Mouse (Mus musculus) MEL (cell line): ENCODE results near the gene Tgfbr3. TPM values are rescaled to one million over a fixed set of nuclear protein-coding genes. Genes with fewer than 3 reads are reported as not detected.

Experiments
- DNase-seq: peaks from one replicate; pipeline ENCODE4 v3.0.0; 2011; ENCODE audit warnings: low read depth, low spot score
- H3K27ac ChIP-seq: 2 replicates; pipeline ENCODE4 v1.5.1; 2012; ENCODE audit warnings: low read depth, mild to moderate bottlenecking, control low read depth, low read length, moderate library complexity; ENCODE audit not compliant: control insufficient read depth
- H3K27me3 ChIP-seq, 2 experiments: fragments of 150-350 bp in 1 of 2; sonication (generic) in 1 of 2; 2 replicates each; pipeline ENCODE4 v1.6.1; 2012; ENCODE audit warnings: low read length in 2 of 2, mild to moderate bottlenecking in 2 of 2, improper control_type of control experiment in 1 of 2, moderate library complexity in 1 of 2; ENCODE audit not compliant: insufficient read depth in 2 of 2, control insufficient read depth in 1 of 2
- H3K36me3 ChIP-seq, 2 experiments: 2 replicates each; pipeline ENCODE4 v1.6.1; 2012 to 2014; ENCODE audit warnings: low read length in 2 of 2, improper control_type of control experiment in 1 of 2, inconsistent platforms in 1 of 2, mild to moderate bottlenecking in 1 of 2; ENCODE audit not compliant: insufficient read depth in 2 of 2, control insufficient read depth in 1 of 2
- H3K4me1 ChIP-seq, 2 experiments: fragments of 150-350 bp in 1 of 2; sonication (generic) in 1 of 2; 2 replicates each; pipeline ENCODE4 v1.6.1; 2012; ENCODE audit warnings: low read length in 2 of 2, improper control_type of control experiment in 1 of 2, mild to moderate bottlenecking in 1 of 2; ENCODE audit not compliant: insufficient read depth in 2 of 2, control insufficient read depth in 1 of 2
- H3K4me3 ChIP-seq, 2 experiments: fragments of 150-350 bp in 1 of 2; sonication (generic) in 1 of 2; 2 replicates each; pipeline ENCODE4 v1.5.1; 2012; ENCODE audit warnings: low read depth in 2 of 2, low read length in 2 of 2, mild to moderate bottlenecking in 2 of 2, moderate library complexity in 2 of 2, control low read depth in 1 of 2, improper control_type of control experiment in 1 of 2; ENCODE audit not compliant: control insufficient read depth in 1 of 2, insufficient read depth in 1 of 2
- H3K79me2 ChIP-seq: 2 replicates; pipeline ENCODE4 v1.6.1; 2012; ENCODE audit warnings: mild to moderate bottlenecking, low read length, moderate library complexity; ENCODE audit not compliant: control insufficient read depth, poor library complexity, insufficient read depth
- H3K9ac ChIP-seq: 2 replicates; pipeline ENCODE4 v1.6.1; 2012; ENCODE audit warnings: low read depth, mild to moderate bottlenecking, control low read depth, low read length, moderate library complexity; ENCODE audit not compliant: control insufficient read depth, poor library complexity, severe bottlenecking
- H3K9me3 ChIP-seq: fragments of 150-350 bp; sonication (generic); replicated peaks from 2 replicates; pipeline ENCODE4 v1.6.1; 2012; ENCODE audit warnings: mild to moderate bottlenecking, low read length, improper control_type of control experiment, moderate library complexity; ENCODE audit not compliant: insufficient read depth
- BHLHE40 ChIP-seq: IDR thresholded peaks from 2 replicates; pipeline ENCODE4 v1.6.1; 2012; ENCODE audit warnings: low read depth, mild to moderate bottlenecking, inconsistent platforms, low read length, improper control_type of control experiment, borderline replicate concordance
- CHD1 ChIP-seq: IDR thresholded peaks from 2 replicates; pipeline ENCODE4 v1.6.1; 2012; ENCODE audit warnings: low read depth, mild to moderate bottlenecking, inconsistent platforms, low read length, improper control_type of control experiment
- CHD2 ChIP-seq: IDR thresholded peaks from 2 replicates; pipeline ENCODE4 v1.6.1; 2011; ENCODE audit warnings: low read length, improper control_type of control experiment
- CTCF ChIP-seq, 3 experiments: IDR thresholded peaks in 2 of 3; conservative IDR thresholded peaks in 1 of 3; 2 replicates each; pipeline ENCODE4 v1.5.1; 2011 to 2012; ENCODE audit warnings: low read length in 3 of 3, low read depth in 2 of 3, mild to moderate bottlenecking in 2 of 3, improper control_type of control experiment in 1 of 3, inconsistent platforms in 1 of 3, mixed read lengths in 1 of 3, moderate library complexity in 1 of 3; ENCODE audit not compliant: control insufficient read depth in 1 of 3, insufficient read depth in 1 of 3, poor library complexity in 1 of 3, severe bottlenecking in 1 of 3
- E2F4 ChIP-seq: IDR thresholded peaks from 2 replicates; pipeline ENCODE4 v1.6.1; 2011; ENCODE audit warnings: low read depth, low read length, improper control_type of control experiment, borderline replicate concordance
- ETS1 ChIP-seq: IDR thresholded peaks from 2 replicates; pipeline ENCODE4 v1.6.1; 2012; ENCODE audit warnings: low read depth, mild to moderate bottlenecking, inconsistent platforms, low read length, improper control_type of control experiment, moderate library complexity
- GABPA ChIP-seq: IDR thresholded peaks from 2 replicates; pipeline ENCODE4 v1.6.1; 2012; ENCODE audit warnings: low read depth, mild to moderate bottlenecking, inconsistent platforms, low read length, improper control_type of control experiment, moderate library complexity
- HCFC1 ChIP-seq: IDR thresholded peaks from 2 replicates; pipeline ENCODE4 v1.6.1; 2012; ENCODE audit warnings: low read depth, mild to moderate bottlenecking, inconsistent platforms, low read length, improper control_type of control experiment, moderate library complexity
- MAFK ChIP-seq: IDR thresholded peaks from 2 replicates; pipeline ENCODE4 v1.6.1; 2011; ENCODE audit warnings: low read depth, mild to moderate bottlenecking, low read length, improper control_type of control experiment, borderline replicate concordance
- MAX ChIP-seq: IDR thresholded peaks from 2 replicates; pipeline ENCODE4 v1.6.1; 2011; ENCODE audit warnings: low read length, improper control_type of control experiment
- MEF2A ChIP-seq: IDR thresholded peaks from 2 replicates; pipeline ENCODE4 v1.6.1; 2014; ENCODE audit warnings: low read depth, mild to moderate bottlenecking, inconsistent platforms, low read length, improper control_type of control experiment; ENCODE audit not compliant: poor library complexity, insufficient replicate concordance, severe bottlenecking; ENCODE audit errors: extremely low read depth
- MYB ChIP-seq: IDR thresholded peaks from 2 replicates; pipeline ENCODE4 v1.6.1; 2011; ENCODE audit warnings: mild to moderate bottlenecking, low read depth, low read length, improper control_type of control experiment
- MYC ChIP-seq: IDR thresholded peaks from 2 replicates; pipeline ENCODE4 v1.6.1; 2011; ENCODE audit warnings: low read depth, mild to moderate bottlenecking, low read length, improper control_type of control experiment, moderate library complexity
- POLR2A ChIP-seq, 2 experiments: IDR thresholded peaks; 2 replicates each; pipeline ENCODE4 v1.6.1; 2011 to 2012; ENCODE audit warnings: low read length in 2 of 2, mild to moderate bottlenecking in 2 of 2, control low read depth in 1 of 2, improper control_type of control experiment in 1 of 2, low read depth in 1 of 2, moderate library complexity in 1 of 2; ENCODE audit not compliant: control insufficient read depth in 1 of 2, insufficient read depth in 1 of 2, poor library complexity in 1 of 2
- POLR2AphosphoS2 ChIP-seq: IDR thresholded peaks from 2 replicates; pipeline ENCODE4 v1.6.1; 2011; ENCODE audit warnings: low read length, improper control_type of control experiment
- POLR2AphosphoS5 ChIP-seq: IDR thresholded peaks from 2 replicates; pipeline ENCODE4 v1.6.1; 2012; ENCODE audit warnings: low read depth, borderline replicate concordance, mild to moderate bottlenecking, inconsistent platforms, low read length, moderate library complexity, mixed read lengths
- RAD21 ChIP-seq: IDR thresholded peaks from 2 replicates; pipeline ENCODE4 v1.6.1; 2011; ENCODE audit warnings: mild to moderate bottlenecking, low read depth, low read length, improper control_type of control experiment
- RCOR1 ChIP-seq: IDR thresholded peaks from 2 replicates; pipeline ENCODE4 v1.6.1; 2012; ENCODE audit warnings: low read depth, mild to moderate bottlenecking, inconsistent platforms, low read length, improper control_type of control experiment
- SIN3A ChIP-seq: IDR thresholded peaks from 2 replicates; pipeline ENCODE4 v1.6.1; 2012; ENCODE audit warnings: low read length, improper control_type of control experiment, inconsistent platforms
- SMC3 ChIP-seq: IDR thresholded peaks from 2 replicates; pipeline ENCODE4 v1.6.1; 2011; ENCODE audit warnings: low read depth, low read length, improper control_type of control experiment
- TAL1 ChIP-seq: IDR thresholded peaks from 2 replicates; pipeline ENCODE4 v1.6.1; 2012; ENCODE audit warnings: mild to moderate bottlenecking, inconsistent platforms, low read length, moderate library complexity, mixed read lengths
- TBP ChIP-seq: IDR thresholded peaks from 2 replicates; pipeline ENCODE4 v1.8.0; 2011; ENCODE audit warnings: low read depth, low read length, improper control_type of control experiment
- TCF12 ChIP-seq: IDR thresholded peaks from 2 replicates; pipeline ENCODE4 v1.6.1; 2014; ENCODE audit warnings: low read depth, mild to moderate bottlenecking, inconsistent platforms, low read length, improper control_type of control experiment, moderate library complexity
- USF1 ChIP-seq: IDR thresholded peaks from 2 replicates; pipeline ENCODE4 v1.6.1; 2014; ENCODE audit warnings: low read depth, mild to moderate bottlenecking, inconsistent platforms, low read length, improper control_type of control experiment, moderate library complexity
- ZC3H11A ChIP-seq: IDR thresholded peaks from 2 replicates; pipeline ENCODE4 v1.6.1; 2012; ENCODE audit warnings: low read depth, mild to moderate bottlenecking, inconsistent platforms, low read length, improper control_type of control experiment
- ZNF384 ChIP-seq: IDR thresholded peaks from 2 replicates; pipeline ENCODE4 v1.6.1; 2012; ENCODE audit warnings: low read depth, mild to moderate bottlenecking, inconsistent platforms, low read length, improper control_type of control experiment
- polyA plus RNA-seq, 2 experiments: library from polyadenylated mRNA; stranded (reverse) in 1 of 2; unstranded in 1 of 2; fragments of >175 nt in 1 of 2; fragments of >200 nt in 1 of 2; gene quantifications; 2 replicates each; pipeline versions ENCODE4 v1.2.1 to v1.2.4; 2012; ENCODE audit warnings: low replicate concordance in 2 of 2, low read depth in 1 of 2; ENCODE audit not compliant: insufficient read length in 2 of 2, insufficient read depth in 1 of 2, missing spikeins in 1 of 2
- total RNA-seq: library from RNA; depleted of rRNA; stranded (reverse); fragments of 300-350 nt; gene quantifications from 2 replicates; pipeline ENCODE4 v1.2.3, GENCODE M21; 2012

Gene Tgfbr3
- total and polyA plus RNA-seq, 3 experiments: 3.0 to 5.9 TPM; not detected in 1

DNA sequence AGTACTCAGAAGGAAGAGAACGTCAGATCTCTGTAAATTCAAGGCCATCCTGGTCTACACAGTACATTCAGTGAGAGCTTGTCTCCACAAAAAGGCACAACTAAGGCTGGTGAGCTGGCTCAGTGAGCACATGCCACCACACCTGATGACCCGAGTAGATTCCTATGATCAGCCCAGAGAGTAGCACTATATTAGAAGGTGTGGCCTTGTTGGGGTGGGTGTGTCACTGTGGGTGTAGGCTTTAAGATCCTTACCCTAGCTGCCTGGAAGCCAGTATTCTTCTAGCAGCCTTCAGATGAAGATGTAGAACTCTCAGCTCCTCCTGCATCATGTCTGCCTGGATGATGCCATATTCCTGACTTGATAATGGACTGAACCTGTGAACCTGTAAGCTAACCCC is 115.9 kb downstream of the Tgfbr3 start:
- H3K9me3 ChIP-seq: no peaks in the 10 kb centered on the region
- H3K79me2 ChIP-seq: no peaks in the 10 kb centered on the region
- H3K4me3 ChIP-seq: no peak overlapping the region
- no peak overlapping the region for H3K27ac ChIP-seq
- TF ChIP-seq CHD1: no peak
- no peak for TF ChIP-seq RCOR1
- TF ChIP-seq POLR2A (IDR thresholded peaks at IDR 0.05; ENCODE audit: control insufficient read depth in 1 of 2, insufficient read depth in 1 of 2, low read depth in 1 of 2, low read length in 2 of 2, poor library complexity in 1 of 2): no peak
- TF ChIP-seq MAX: no peak
- TF ChIP-seq MYC: no peak
- no peak for TF ChIP-seq USF1
- TF ChIP-seq CTCF (IDR thresholded peaks at IDR 0.05 in 2 of 3, conservative IDR thresholded peaks at IDR 0.05 in 1 of 3; ENCODE audit: control insufficient read depth in 1 of 3, insufficient read depth in 1 of 3, low read depth in 2 of 3, low read length in 3 of 3, poor library complexity in 1 of 3, severe bottlenecking in 1 of 3): no peak
- H3K9ac ChIP-seq: no peak overlapping the region
- H3K27me3 ChIP-seq: no peaks in the 10 kb centered on the region; a peak in 1 of 4 replicates
- H3K36me3 ChIP-seq: no peaks in the 10 kb centered on the region
- no peak for DNase-seq
- H3K4me1 ChIP-seq: no peaks in the 10 kb centered on the region

DNA sequence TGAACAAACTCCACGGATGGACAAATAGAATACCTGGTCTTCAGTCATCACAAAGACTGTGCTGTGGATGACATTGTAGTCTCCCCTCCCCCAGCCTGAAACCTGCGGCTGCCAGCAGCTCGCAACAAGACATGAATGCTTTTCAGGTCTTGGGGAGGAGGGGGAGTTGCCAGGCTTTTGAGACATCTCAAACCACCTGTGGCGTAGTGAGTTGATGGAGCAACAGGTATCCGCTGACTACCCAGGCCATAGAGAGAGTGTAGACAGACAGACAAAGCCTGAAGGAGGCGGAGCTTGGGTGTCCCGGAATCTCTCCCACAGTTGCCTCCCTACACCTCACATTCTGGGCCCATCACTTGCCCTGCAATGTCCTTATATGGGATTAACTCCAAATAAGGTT is 117.6 kb downstream of the Tgfbr3 start:
- H3K9me3 ChIP-seq: no peaks in the 10 kb centered on the region
- no peaks in the 10 kb centered on the region for H3K36me3 ChIP-seq
- H3K79me2 ChIP-seq: no peaks in the 10 kb centered on the region
- no peak for DNase-seq
- no peak for TF ChIP-seq CTCF (IDR thresholded peaks at IDR 0.05 in 2 of 3, conservative IDR thresholded peaks at IDR 0.05 in 1 of 3; ENCODE audit: control insufficient read depth in 1 of 3, insufficient read depth in 1 of 3, low read depth in 2 of 3, low read length in 3 of 3, poor library complexity in 1 of 3, severe bottlenecking in 1 of 3)
- TF ChIP-seq ETS1: no peak
- no peak for TF ChIP-seq TBP
- TF ChIP-seq TAL1: no peak
- TF ChIP-seq ZC3H11A: no peak
- no peak for TF ChIP-seq MYB
- TF ChIP-seq SMC3: no peak
- H3K9ac ChIP-seq: no peak overlapping the region
- no peaks in the 10 kb centered on the region; a peak in 1 of 4 replicates for H3K27me3 ChIP-seq
- H3K27ac ChIP-seq: no peak overlapping the region
- H3K4me3 ChIP-seq: no peak overlapping the region
- no peaks in the 10 kb centered on the region for H3K4me1 ChIP-seq

DNA sequence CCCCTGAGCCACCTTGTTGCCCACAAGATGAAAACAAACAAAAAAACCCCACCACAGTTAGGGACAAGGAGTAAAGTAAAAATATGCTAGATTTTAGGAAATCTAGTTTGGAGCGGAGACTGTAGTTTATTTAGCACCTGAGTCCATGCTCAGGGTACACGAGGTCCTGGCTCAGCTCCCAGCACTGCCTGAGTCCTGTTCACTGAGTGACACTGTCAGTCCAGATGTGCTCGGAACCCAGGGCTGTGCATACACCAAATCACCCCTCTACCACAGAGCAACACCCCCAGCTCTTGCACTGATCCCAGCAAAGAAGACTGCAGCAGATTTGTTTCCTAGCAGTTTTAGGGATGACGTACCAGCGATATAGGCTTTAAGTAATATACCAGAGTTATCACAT is 119.6 kb downstream of the Tgfbr3 start:
- Histone ChIP-seq H3K27me3 (no peaks in the 10 kb centered on the region; a peak in 1 of 4 replicates), H3K9me3 (no peaks in the 10 kb centered on the region), H3K27ac (no peak overlapping the region), H3K4me1 (no peaks in the 10 kb centered on the region), H3K79me2 (no peaks in the 10 kb centered on the region), H3K4me3 (no peak overlapping the region), H3K36me3 (no peaks in the 10 kb centered on the region), H3K9ac (no peak overlapping the region)
- no peak for DNase-seq
- no peak for TF ChIP-seq E2F4
- TF ChIP-seq MAX: no peak
- no peak for TF ChIP-seq RCOR1
- no peak for TF ChIP-seq MEF2A
- TF ChIP-seq POLR2A (IDR thresholded peaks at IDR 0.05; ENCODE audit: control insufficient read depth in 1 of 2, insufficient read depth in 1 of 2, low read depth in 1 of 2, low read length in 2 of 2, poor library complexity in 1 of 2): no peak
- TF ChIP-seq SIN3A: no peak
- TF ChIP-seq TCF12: no peak
- TF ChIP-seq ETS1: no peak
- no peak for TF ChIP-seq POLR2AphosphoS5
- TF ChIP-seq GABPA: no peak
- TF ChIP-seq POLR2AphosphoS2: no peak
- TF ChIP-seq RAD21: no peak
- no peak for TF ChIP-seq MAFK
- no peak for TF ChIP-seq ZNF384
- TF ChIP-seq TAL1: no peak
- no peak for TF ChIP-seq BHLHE40
- TF ChIP-seq CTCF (IDR thresholded peaks at IDR 0.05 in 2 of 3, conservative IDR thresholded peaks at IDR 0.05 in 1 of 3; ENCODE audit: control insufficient read depth in 1 of 3, insufficient read depth in 1 of 3, low read depth in 2 of 3, low read length in 3 of 3, poor library complexity in 1 of 3, severe bottlenecking in 1 of 3): no peak
- no peak for TF ChIP-seq HCFC1
- TF ChIP-seq CHD2: no peak
